Mouse (Mus musculus) layer of hippocampus, postnatal 25 days (tissue): ENCODE data around the gene Ppfia4. TPM values are rescaled to one million over a fixed set of nuclear protein-coding genes. Genes with fewer than 3 reads are reported as not detected.
"Not testable (repeated sequence)": the region's sequence is repeated elsewhere in the genome, so short reads cannot be mapped to it uniquely, and the experiment has no call there.

Source experiments
- DNase-seq, 2 experiments: peaks; one replicate each; pipeline ENCODE4 v3.0.0; 2022; ENCODE audit warnings: mixed read lengths in 2 of 2, low spot score in 1 of 2; ENCODE audit errors: extremely low spot score in 1 of 2
- total RNA-seq, 2 experiments: library from RNA; stranded (reverse); gene quantifications; 2 replicates each; pipeline ENCODE4 v1.2.3; 2021

The Ppfia4 gene
- total RNA-seq, 2 experiments from 2014 or later = 69.3 to 78.8 TPM

GRCm38 (mm10) chr1:134275616-134276464 is 56.9 kb downstream of the Ppfia4 start:
- peak; percentile 23 to 50 for DNase-seq

DNA sequence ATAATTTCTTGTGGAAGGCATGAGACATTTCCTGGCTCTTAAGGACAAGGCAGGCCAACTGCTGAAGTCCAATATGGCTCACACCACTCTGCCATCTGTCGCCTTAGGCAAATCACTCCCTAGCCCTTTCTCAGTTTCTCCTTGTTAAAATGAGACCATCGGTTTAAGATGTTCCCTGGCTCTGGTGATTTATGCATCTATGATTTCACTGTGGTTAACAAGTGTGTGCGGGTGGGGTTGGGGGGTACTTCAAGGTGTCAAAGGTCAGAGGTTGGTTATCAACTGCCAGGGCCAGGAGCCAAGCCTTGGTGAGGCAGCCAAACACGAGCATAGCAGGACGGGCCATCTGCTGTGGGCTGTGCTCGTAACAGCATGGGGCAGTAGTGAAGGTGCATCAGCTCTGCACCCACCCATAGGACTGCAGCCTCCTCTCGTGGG is 58.2 kb downstream of the Ppfia4 start:
- no peak for DNase-seq

DNA sequence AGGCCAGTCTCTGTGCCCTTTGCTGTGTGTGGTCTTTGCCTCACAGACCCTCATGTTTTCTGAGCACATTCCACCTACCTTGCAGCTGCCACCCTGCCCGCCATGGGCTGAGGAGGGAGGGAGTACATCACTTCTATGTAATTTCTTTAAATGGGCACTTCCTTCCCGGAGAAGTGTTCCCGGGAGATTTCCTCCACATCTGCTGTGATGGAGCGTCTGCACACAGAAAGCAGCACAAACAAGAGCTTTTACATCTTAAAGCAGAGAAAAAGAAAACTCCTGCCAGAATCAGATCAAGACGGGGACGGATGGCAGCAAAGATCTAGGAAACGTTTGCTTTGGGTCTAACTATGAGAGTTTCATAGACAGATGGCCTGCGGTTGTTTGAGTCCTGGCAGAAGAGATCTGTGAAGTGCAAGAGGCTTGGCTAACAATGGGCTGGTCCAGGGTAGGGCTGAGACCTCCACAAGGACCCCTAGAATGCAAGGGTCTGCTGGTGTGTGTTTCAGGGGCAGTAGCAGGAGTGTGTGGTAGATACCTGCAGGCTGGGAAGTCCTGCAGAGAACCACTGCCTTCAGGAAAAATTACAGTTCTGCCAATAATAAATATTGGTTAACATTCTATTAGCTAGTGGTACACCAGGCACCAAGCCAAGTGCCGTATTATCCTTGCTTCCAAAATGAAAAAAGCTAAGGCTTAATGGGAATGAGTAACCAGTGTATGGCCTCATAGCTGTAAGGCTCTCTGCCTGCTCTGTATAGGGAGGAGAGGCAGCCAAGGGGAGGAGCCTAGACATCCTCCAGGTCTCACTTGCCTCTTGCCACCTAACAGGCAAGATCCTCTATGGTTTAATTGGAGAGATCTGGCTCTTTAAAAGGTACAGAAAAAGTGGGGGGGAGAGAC is 59.0 kb downstream of the Ppfia4 start:
- no peak for DNase-seq

DNA sequence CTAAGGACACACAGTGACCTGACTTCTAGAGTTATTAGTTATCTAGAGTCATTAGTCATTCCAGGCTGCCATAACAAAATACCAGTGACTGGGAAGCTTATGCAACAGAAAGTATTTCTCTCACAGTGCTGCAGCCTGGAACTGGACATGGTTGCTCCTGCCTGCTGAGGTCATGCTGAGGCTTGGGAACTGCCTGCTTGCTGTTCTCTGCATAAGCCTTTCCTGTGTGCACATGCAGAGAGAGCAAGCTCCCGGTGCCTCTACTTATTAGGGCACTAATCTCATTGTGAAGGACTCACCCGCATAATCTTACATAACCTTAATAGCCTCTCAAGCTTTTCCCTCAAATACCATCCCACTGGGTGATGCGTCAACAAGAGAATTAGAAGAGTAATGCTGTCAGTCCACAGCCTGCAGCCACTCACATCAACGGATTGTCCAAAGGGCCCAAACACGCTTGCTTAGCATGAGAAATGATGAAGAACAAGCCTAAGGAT is 59.9 kb downstream of the Ppfia4 start:
- DNase-seq = no peak

DNA sequence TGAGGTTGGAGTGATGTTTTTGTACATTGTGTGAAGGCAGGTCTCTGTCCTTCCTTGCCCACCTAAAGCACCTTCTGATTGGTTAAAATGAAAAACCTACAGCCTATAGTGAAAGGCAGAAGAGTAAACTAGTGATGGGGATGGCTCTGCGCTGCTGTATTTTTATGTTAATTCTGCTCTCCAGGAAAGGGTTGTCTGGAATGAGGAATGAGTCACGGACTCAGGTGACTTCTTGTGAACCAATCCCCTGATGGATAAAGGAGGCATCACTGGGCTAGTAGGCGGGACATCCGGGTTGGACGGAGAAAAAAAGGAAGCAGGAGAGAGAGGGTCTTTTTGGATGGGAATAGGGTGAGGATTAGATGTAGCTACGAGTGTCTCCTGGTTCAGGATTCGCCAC is 62.7 kb downstream of the Ppfia4 start:
- no peak for DNase-seq

DNA sequence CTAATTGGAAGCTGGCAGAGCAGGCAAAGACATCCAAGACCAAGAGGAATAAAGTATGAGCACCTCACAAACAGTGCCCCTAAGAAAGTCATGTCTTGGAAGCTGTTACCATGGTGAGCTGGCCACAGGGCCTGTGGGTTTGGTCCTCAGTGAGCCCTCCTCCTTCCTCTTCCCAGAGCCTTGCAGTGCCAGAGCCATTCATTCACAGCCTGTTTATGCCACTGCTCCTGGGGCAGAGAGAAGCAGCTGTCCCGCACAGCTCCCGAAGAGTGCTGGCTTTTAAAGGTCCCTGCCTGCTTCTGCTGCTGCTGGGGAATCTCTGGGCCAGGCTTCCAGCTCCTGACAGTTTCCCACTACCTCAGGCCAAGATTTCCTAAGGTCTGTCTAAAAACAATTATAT is 66.9 kb downstream of the Ppfia4 start:
- DNase-seq = no peak

DNA sequence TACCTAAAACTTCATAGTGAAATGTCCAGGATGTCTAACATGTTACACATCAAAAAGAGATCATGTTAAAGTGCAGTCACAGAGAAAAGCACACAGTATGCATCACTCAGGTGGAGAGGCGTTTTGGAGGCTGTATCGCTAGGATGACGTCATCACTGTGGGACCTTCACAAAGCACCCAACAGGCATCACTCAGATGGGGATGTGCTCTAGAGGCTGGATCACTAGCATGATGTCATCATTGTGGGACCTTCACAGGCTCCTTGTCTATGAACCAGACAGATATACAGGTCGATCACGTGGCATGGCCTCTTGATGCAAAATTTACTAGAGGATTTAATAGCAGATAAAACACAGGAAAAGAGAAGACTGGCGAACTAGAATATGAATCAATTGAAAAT is 68.4 kb downstream of the Ppfia4 start:
- no peak for DNase-seq

- not testable (repeated sequence) for DNase-seq
Observed at GRCm38 (mm10) chr1:134249681-134250080, 83.0 kb downstream of the Ppfia4 start.

Other genes starting within 250 kb of the Ppfia4 start
- under 1 TPM in 1 of 2 experiments, not detected in 1; 0.22 TPM for gene Chit1, start 221.7 kb downstream of the Ppfia4 start, total RNA-seq
- 10 to 100 TPM in 1 of 2 experiments, 1 to 10 TPM in 1; 7.3 to 10.8 TPM for gene Chil1, start 150.8 kb downstream of the Ppfia4 start, total RNA-seq
- under 1 TPM; 0.17 to 0.19 TPM for gene Mybph, start 139.5 kb downstream of the Ppfia4 start, total RNA-seq
- 100 to 1,000 TPM; 224 to 230 TPM for gene Adora1, start 97.5 kb downstream of the Ppfia4 start, total RNA-seq
- gene Myog, start 42.9 kb downstream of the Ppfia4 start, total RNA-seq = not detected
- 10 to 100 TPM; 73.0 to 91.4 TPM for gene Tmem183a, start 29.1 kb upstream of the Ppfia4 start, total RNA-seq
- not detected for gene 4933406M09Rik, start 53.0 kb upstream of the Ppfia4 start, total RNA-seq
- gene Cyb5r1, start 72.6 kb upstream of the Ppfia4 start, total RNA-seq = 10 to 100 TPM; 28.7 to 33.2 TPM
- 10 to 100 TPM; 58.7 to 61.1 TPM for gene Adipor1, start 82.5 kb upstream of the Ppfia4 start, total RNA-seq
- gene Klhl12, start 122.6 kb upstream of the Ppfia4 start, total RNA-seq = 10 to 100 TPM; 40.2 to 43.8 TPM
- gene Rabif, start 161.7 kb upstream of the Ppfia4 start, total RNA-seq = 10 to 100 TPM; 23.6 to 28.2 TPM
- gene Mgat4e, start 216.8 kb upstream of the Ppfia4 start, total RNA-seq = not detected
- 10 to 100 TPM; 71.1 to 75.3 TPM for gene Kdm5b, start 227.2 kb upstream of the Ppfia4 start, total RNA-seq